Mouse (Mus musculus) CH12.LX (cell line): ENCODE results near the gene Tmem74b. TPM values are rescaled to one million over a fixed set of nuclear protein-coding genes. Genes with fewer than 3 reads are reported as not detected.

ENCODE experiments used
- DNase-seq: peaks from one replicate; pipeline ENCODE4 v3.0.0-alpha.2; 2013; ENCODE audit errors: extremely low read depth
- H3K27ac ChIP-seq: 2 replicates; pipeline ENCODE4 v1.5.1; 2012; ENCODE audit warnings: low read depth, mild to moderate bottlenecking, control low read depth, moderate library complexity; ENCODE audit not compliant: insufficient read depth
- H3K27me3 ChIP-seq: replicated peaks from 2 replicates; pipeline ENCODE3; 2012; ENCODE audit warnings: inconsistent platforms
- H3K36me3 ChIP-seq, 2 experiments: replicated peaks in 1 of 2; 2 replicates each; pipeline versions ENCODE3 to v1.6.1; 2012; ENCODE audit warnings: inconsistent platforms in 1 of 2, low read length in 1 of 2, mild to moderate bottlenecking in 1 of 2, mixed read lengths in 1 of 2, moderate library complexity in 1 of 2; ENCODE audit not compliant: control insufficient read depth in 1 of 2, insufficient read depth in 1 of 2
- H3K4me1 ChIP-seq, 2 experiments: 2 replicates each; pipeline ENCODE4 v1.6.1; 2012; ENCODE audit warnings: inconsistent platforms in 1 of 2, moderate library complexity in 1 of 2; ENCODE audit not compliant: insufficient read depth in 2 of 2, control insufficient read depth in 1 of 2
- H3K4me2 ChIP-seq: 2 replicates; pipeline ENCODE4 v1.6.1; 2012; ENCODE audit warnings: low read depth, mild to moderate bottlenecking, control low read depth; ENCODE audit not compliant: poor library complexity, insufficient read depth, severe bottlenecking
- H3K4me3 ChIP-seq, 3 experiments: fragments of 150-350 bp in 1 of 3; sonication (generic) in 1 of 3; replicated peaks in 1 of 3; 2 replicates each; pipeline versions ENCODE3 to v1.5.1; 2011 to 2012; ENCODE audit warnings: low read depth in 2 of 3, low read length in 2 of 3, mild to moderate bottlenecking in 2 of 3, moderate library complexity in 2 of 3, control low read depth in 1 of 3, improper control_type of control experiment in 1 of 3, inconsistent platforms in 1 of 3, mixed read lengths in 1 of 3; ENCODE audit not compliant: poor library complexity in 1 of 3
- H3K79me2 ChIP-seq: replicated peaks from 2 replicates; pipeline ENCODE4 v1.6.1; 2012; ENCODE audit warnings: mild to moderate bottlenecking, moderate library complexity; ENCODE audit not compliant: control insufficient read depth, poor library complexity, insufficient read depth, severe bottlenecking; ENCODE audit errors: extremely low read depth
- H3K9ac ChIP-seq: 2 replicates; pipeline ENCODE4 v1.6.1; 2012; ENCODE audit warnings: low read depth, mild to moderate bottlenecking, control low read depth, moderate library complexity; ENCODE audit not compliant: insufficient read depth
- H3K9me3 ChIP-seq: replicated peaks from 2 replicates; pipeline ENCODE3; 2012; ENCODE audit warnings: low read length, inconsistent platforms, mixed read lengths
- BHLHE40 ChIP-seq: IDR thresholded peaks from 2 replicates; pipeline ENCODE4 v1.6.1; 2011; ENCODE audit warnings: mild to moderate bottlenecking, low read depth, low read length, improper control_type of control experiment
- CHD2 ChIP-seq: IDR thresholded peaks from 2 replicates; pipeline ENCODE4 v1.6.1; 2011; ENCODE audit warnings: low read length, improper control_type of control experiment
- CTCF ChIP-seq, 2 experiments: IDR thresholded peaks in 1 of 2; conservative IDR thresholded peaks in 1 of 2; 2 replicates each; pipeline ENCODE4 v1.5.1; 2011 to 2012; ENCODE audit warnings: low read depth in 2 of 2, low read length in 2 of 2, improper control_type of control experiment in 1 of 2, inconsistent platforms in 1 of 2, mild to moderate bottlenecking in 1 of 2, moderate library complexity in 1 of 2
- E2F4 ChIP-seq: IDR thresholded peaks from 2 replicates; pipeline ENCODE4 v1.6.1; 2011; ENCODE audit warnings: low read depth, low read length, improper control_type of control experiment; ENCODE audit not compliant: insufficient replicate concordance
- ELF1 ChIP-seq: IDR thresholded peaks from 2 replicates; pipeline ENCODE4 v1.6.1; 2014; ENCODE audit warnings: low read depth, mild to moderate bottlenecking, inconsistent platforms, low read length, improper control_type of control experiment
- EP300 ChIP-seq: IDR thresholded peaks from 2 replicates; pipeline ENCODE4 v1.6.1; 2011; ENCODE audit warnings: low read length, improper control_type of control experiment
- ETS1 ChIP-seq: conservative IDR thresholded peaks from 2 replicates; pipeline ENCODE4 v1.6.1; 2012; ENCODE audit warnings: low read depth, mild to moderate bottlenecking, inconsistent platforms, low read length, improper control_type of control experiment, moderate library complexity
- GABPA ChIP-seq: IDR thresholded peaks from 2 replicates; pipeline ENCODE4 v1.6.1; 2012; ENCODE audit warnings: low read depth, low read length, improper control_type of control experiment, inconsistent platforms; ENCODE audit not compliant: insufficient replicate concordance
- IRF4 ChIP-seq: IDR thresholded peaks from 2 replicates; pipeline ENCODE4 v1.6.1; 2014; ENCODE audit warnings: low read depth, mild to moderate bottlenecking, inconsistent platforms, low read length, improper control_type of control experiment
- JUND ChIP-seq: conservative IDR thresholded peaks from 2 replicates; pipeline ENCODE4 v1.6.1; 2011; ENCODE audit warnings: low read depth, low read length, improper control_type of control experiment
- KAT2A ChIP-seq: IDR thresholded peaks from 2 replicates; pipeline ENCODE4 v1.6.1; 2012; ENCODE audit warnings: low read length, improper control_type of control experiment, inconsistent platforms; ENCODE audit not compliant: insufficient replicate concordance
- MAX ChIP-seq: IDR thresholded peaks from 2 replicates; pipeline ENCODE4 v1.6.1; 2011; ENCODE audit warnings: low read length, improper control_type of control experiment
- MAZ ChIP-seq: IDR thresholded peaks from 2 replicates; pipeline ENCODE4 v1.6.1; 2012; ENCODE audit warnings: low read depth, mild to moderate bottlenecking, inconsistent platforms, low read length, improper control_type of control experiment, moderate library complexity
- MEF2A ChIP-seq: IDR thresholded peaks from 2 replicates; pipeline ENCODE4 v1.6.1; 2014; ENCODE audit warnings: low read depth, mild to moderate bottlenecking, inconsistent platforms, low read length, improper control_type of control experiment, borderline replicate concordance
- MXI1 ChIP-seq: IDR thresholded peaks from 2 replicates; pipeline ENCODE4 v1.6.1; 2011; ENCODE audit warnings: mild to moderate bottlenecking, low read depth, low read length, improper control_type of control experiment
- MYC ChIP-seq: IDR thresholded peaks from 2 replicates; pipeline ENCODE4 v1.6.1; 2011; ENCODE audit warnings: low read depth, mild to moderate bottlenecking, improper control_type of control experiment, low read length
- NRF1 ChIP-seq: IDR thresholded peaks from 2 replicates; pipeline ENCODE4 v1.6.1; 2014; ENCODE audit warnings: low read depth, mild to moderate bottlenecking, inconsistent platforms, low read length, improper control_type of control experiment, moderate library complexity
- PAX5 ChIP-seq: IDR thresholded peaks from 2 replicates; pipeline ENCODE4 v1.6.1; 2012; ENCODE audit warnings: low read length, inconsistent platforms, mixed read lengths
- POLR2A ChIP-seq: IDR thresholded peaks from 2 replicates; pipeline ENCODE4 v1.6.1; 2011; ENCODE audit warnings: low read depth, mild to moderate bottlenecking, improper control_type of control experiment, low read length
- RAD21 ChIP-seq: IDR thresholded peaks from 2 replicates; pipeline ENCODE4 v1.6.1; 2011; ENCODE audit warnings: low read depth, mild to moderate bottlenecking, low read length, improper control_type of control experiment, moderate library complexity
- RCOR1 ChIP-seq: conservative IDR thresholded peaks from 2 replicates; pipeline ENCODE4 v1.6.1; 2012; ENCODE audit warnings: low read depth, mild to moderate bottlenecking, inconsistent platforms, low read length, improper control_type of control experiment
- SIN3A ChIP-seq: IDR thresholded peaks from 2 replicates; pipeline ENCODE4 v1.6.1; 2012; ENCODE audit warnings: low read length, improper control_type of control experiment, inconsistent platforms
- SMC3 ChIP-seq: IDR thresholded peaks from 2 replicates; pipeline ENCODE4 v1.6.1; 2011; ENCODE audit warnings: low read depth, low read length, improper control_type of control experiment
- TCF12 ChIP-seq: IDR thresholded peaks from 2 replicates; pipeline ENCODE4 v1.6.1; 2014; ENCODE audit warnings: low read depth, mild to moderate bottlenecking, inconsistent platforms, low read length, improper control_type of control experiment
- UBTF ChIP-seq: IDR thresholded peaks from 2 replicates; pipeline ENCODE4 v1.6.1; 2012; ENCODE audit warnings: low read depth, mild to moderate bottlenecking, inconsistent platforms, low read length, improper control_type of control experiment, moderate library complexity
- USF2 ChIP-seq: conservative IDR thresholded peaks from 2 replicates; pipeline ENCODE4 v1.6.1; 2011; ENCODE audit warnings: low read depth, low read length, improper control_type of control experiment
- ZC3H11A ChIP-seq: IDR thresholded peaks from 2 replicates; pipeline ENCODE4 v1.6.1; 2012; ENCODE audit warnings: low read depth, mild to moderate bottlenecking, inconsistent platforms, low read length, improper control_type of control experiment
- ZNF384 ChIP-seq: IDR thresholded peaks from 2 replicates; pipeline ENCODE4 v1.6.1; 2012; ENCODE audit warnings: low read depth, low read length, improper control_type of control experiment, inconsistent platforms
- dilution Hi-C: fragments of 300-500 bp; cut with MboI; formaldehyde crosslinking; loops from 2 replicates; pipeline ENCODE4 v1.14.3; 2020; ENCODE audit warnings: low sequenced_read_pairs; ENCODE audit not compliant: extremely low pct_unique_long_range_greater_than_20kb, extremely low pct_ligation_motif_present
- in situ Hi-C: fragments of 300-500 bp; cut with MboI; formaldehyde crosslinking; loops from 3 replicates; pipeline ENCODE4 v1.14.3; 2019; ENCODE audit warnings: low sequenced_read_pairs, low pct_ligation_motif_present, low pct_unique_long_range_greater_than_20kb, mixed read lengths
- polyA plus RNA-seq: library from polyadenylated mRNA; unstranded; fragments of >175 nt; gene quantifications from 2 replicates; pipeline ENCODE4 v1.2.1, GENCODE M21; 2012; ENCODE audit warnings: low read depth; ENCODE audit not compliant: insufficient read length
- total RNA-seq, 2 experiments: library from RNA; depleted of rRNA; stranded (reverse); fragments of 300-350 nt in 1 of 2; fragments of >200 nt in 1 of 2; gene quantifications; 2 replicates each; pipeline ENCODE4 v1.2.3; 2012 to 2014

Tmem74b gene
- total and polyA plus RNA-seq, 3 experiments, result 0.21 TPM; not detected in 2

- H3K36me3 ChIP-seq, result no peaks in the 10 kb centered on the region
- H3K9me3 ChIP-seq, result peaks cover 2% of the 10 kb centered on the region
- no peak for DNase-seq
- dilution Hi-C loops (no loop called here), in situ Hi-C loops (no loop called here)
- peak overlapping the region; percentile 86 for H3K4me2 ChIP-seq
- H3K27ac ChIP-seq, result no peak overlapping the region
- peak overlapping the region in 1 of 3 experiments; percentile 46 for H3K4me3 ChIP-seq
- H3K4me1 ChIP-seq, result no peaks in the 10 kb centered on the region
- H3K9ac ChIP-seq, result no peak overlapping the region
- peaks cover 58% of the 10 kb centered on the region for H3K27me3 ChIP-seq
- H3K79me2 ChIP-seq, result no peaks in the 10 kb centered on the region
- TF ChIP-seq IRF4 (no peak), ETS1 (no peak), POLR2A (no peak), JUND (no peak), ELF1 (no peak), MEF2A (no peak), NRF1 (no peak), UBTF (no peak), TCF12 (no peak), GABPA (no peak), CTCF (conservative IDR thresholded peaks at IDR 0.05 in 1 of 2, IDR thresholded peaks at IDR 0.05 in 1 of 2; ENCODE audit: low read depth in 2 of 2, low read length in 2 of 2) (no peak), ZC3H11A (no peak), CHD2 (no peak), MAX (no peak), BHLHE40 (no peak)
Observed at GRCm38 (mm10) chr2:151702146-151702850, 490 bp downstream of the Tmem74b start.

DNA sequence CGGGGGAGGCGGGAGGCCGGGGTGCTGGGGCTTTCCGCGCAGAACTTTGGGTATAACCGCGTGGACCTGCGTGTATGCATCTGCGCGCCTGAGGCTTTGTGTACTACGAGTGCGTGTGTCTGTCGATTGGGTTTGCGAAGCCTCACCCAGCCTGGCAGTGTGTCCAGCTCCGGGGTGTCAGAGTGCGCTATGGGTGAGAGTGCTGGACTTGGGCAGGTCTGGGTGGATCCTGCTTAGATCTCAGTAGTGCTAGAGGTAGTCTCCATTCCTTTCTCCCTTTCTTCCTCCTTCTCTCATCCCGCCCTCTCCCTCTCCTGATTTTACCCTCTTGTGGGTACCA is 1.0 kb downstream of the Tmem74b start:
- Histone ChIP-seq H3K4me3 (no peak overlapping the region), H3K27me3 (peaks cover 53% of the 10 kb centered on the region), H3K27ac (no peak overlapping the region), H3K9me3 (peaks cover 2% of the 10 kb centered on the region), H3K4me1 (no peaks in the 10 kb centered on the region), H3K36me3 (no peaks in the 10 kb centered on the region)
- in situ Hi-C loops, result no loop called here
- TF ChIP-seq RCOR1 (no peak), ZNF384 (no peak), KAT2A (no peak), EP300 (no peak), ELF1 (no peak), MXI1 (no peak), MAZ (no peak), MYC (no peak), USF2 (no peak), SIN3A (no peak), UBTF (no peak), PAX5 (no peak), ETS1 (no peak), E2F4 (no peak), NRF1 (no peak), TCF12 (no peak), SMC3 (no peak), RAD21 (no peak)
- TF ChIP-seq, all 38 proteins: peak for 0
- Histone ChIP-seq H3K4me2 (peak overlapping the region; percentile 86), H3K9ac (no peak overlapping the region), H3K79me2 (no peaks in the 10 kb centered on the region)
- dilution Hi-C loops, result no loop called here
- DNase-seq, result no peak
